Mouse (Mus musculus) G1E (cell line): ENCODE data around the gene Btbd7. TPM values are rescaled to one million over a fixed set of nuclear protein-coding genes. Genes with fewer than 3 reads are reported as not detected.

Experiments used
- ATAC-seq: 2 replicates; pipeline ENCODE4 v1.8.0; 2016; ENCODE audit warnings: mild to moderate bottlenecking; ENCODE audit not compliant: insufficient number of reproducible peaks, poor library complexity, low FRiP score, severe bottlenecking; ENCODE audit errors: extremely low read depth
- DNase-seq: peaks from one replicate; pipeline ENCODE4 v3.0.0; 2012; ENCODE audit warnings: low spot score
- H3K27me3 ChIP-seq: 2 replicates; pipeline ENCODE4 v1.6.1; 2012; ENCODE audit warnings: mild to moderate bottlenecking, low read length, inconsistent platforms; ENCODE audit not compliant: insufficient read depth
- H3K36me3 ChIP-seq: replicated peaks from 2 replicates; pipeline ENCODE3; 2012; ENCODE audit warnings: mild to moderate bottlenecking, inconsistent platforms
- H3K4me1 ChIP-seq: 2 replicates; pipeline ENCODE4 v1.6.1; 2012; ENCODE audit warnings: low read depth, low read length, inconsistent platforms, mixed read lengths; ENCODE audit not compliant: insufficient read depth
- H3K4me3 ChIP-seq: 2 replicates; pipeline ENCODE4 v1.5.1; 2012; ENCODE audit warnings: low read depth, mild to moderate bottlenecking, inconsistent platforms, low read length, moderate library complexity, mixed read lengths
- H3K9me3 ChIP-seq: replicated peaks from 2 replicates; pipeline ENCODE4 v1.6.1; 2012; ENCODE audit warnings: inconsistent platforms
- CTCF ChIP-seq: IDR thresholded peaks from 2 replicates; pipeline ENCODE4 v1.5.1; 2012; ENCODE audit warnings: low read depth, low read length, inconsistent platforms, mixed read lengths
- GATA1 ChIP-seq: IDR thresholded peaks from 2 replicates; pipeline ENCODE4 v1.6.1; 2012; ENCODE audit warnings: borderline replicate concordance, low read length, inconsistent platforms, mixed read lengths
- GATA2 ChIP-seq: IDR thresholded peaks from 2 replicates; pipeline ENCODE4 v1.6.1; 2012; ENCODE audit warnings: low read depth, low read length, inconsistent platforms, borderline replicate concordance
- POLR2AphosphoS5 ChIP-seq: IDR thresholded peaks from 2 replicates; pipeline ENCODE4 v1.6.1; 2012; ENCODE audit warnings: low read depth, low read length, inconsistent platforms; ENCODE audit not compliant: insufficient replicate concordance
- TAL1 ChIP-seq: conservative IDR thresholded peaks from 2 replicates; pipeline ENCODE4 v1.6.1; 2012; ENCODE audit warnings: low read depth, low read length, inconsistent platforms, mixed read lengths
- polyA plus RNA-seq: library from polyadenylated mRNA; stranded (reverse); fragments of >175 nt; gene quantifications from 2 replicates; pipeline ENCODE4 v1.2.3, GENCODE M21; 2012
- total RNA-seq, 2 experiments: library from RNA; stranded (forward) in 1 of 2; stranded (reverse) in 1 of 2; fragments of 200-1000 nt in 1 of 2; fragments of >200 nt in 1 of 2; fragmentation: Nextera tagmentation in 1 of 2; gene quantifications; 2 replicates each; pipeline ENCODE4 v1.2.3; 2014 to 2017

Btbd7 gene
- total and polyA plus RNA-seq, 3 experiments = 3.4 to 55.8 (median 39.9) TPM

DNA sequence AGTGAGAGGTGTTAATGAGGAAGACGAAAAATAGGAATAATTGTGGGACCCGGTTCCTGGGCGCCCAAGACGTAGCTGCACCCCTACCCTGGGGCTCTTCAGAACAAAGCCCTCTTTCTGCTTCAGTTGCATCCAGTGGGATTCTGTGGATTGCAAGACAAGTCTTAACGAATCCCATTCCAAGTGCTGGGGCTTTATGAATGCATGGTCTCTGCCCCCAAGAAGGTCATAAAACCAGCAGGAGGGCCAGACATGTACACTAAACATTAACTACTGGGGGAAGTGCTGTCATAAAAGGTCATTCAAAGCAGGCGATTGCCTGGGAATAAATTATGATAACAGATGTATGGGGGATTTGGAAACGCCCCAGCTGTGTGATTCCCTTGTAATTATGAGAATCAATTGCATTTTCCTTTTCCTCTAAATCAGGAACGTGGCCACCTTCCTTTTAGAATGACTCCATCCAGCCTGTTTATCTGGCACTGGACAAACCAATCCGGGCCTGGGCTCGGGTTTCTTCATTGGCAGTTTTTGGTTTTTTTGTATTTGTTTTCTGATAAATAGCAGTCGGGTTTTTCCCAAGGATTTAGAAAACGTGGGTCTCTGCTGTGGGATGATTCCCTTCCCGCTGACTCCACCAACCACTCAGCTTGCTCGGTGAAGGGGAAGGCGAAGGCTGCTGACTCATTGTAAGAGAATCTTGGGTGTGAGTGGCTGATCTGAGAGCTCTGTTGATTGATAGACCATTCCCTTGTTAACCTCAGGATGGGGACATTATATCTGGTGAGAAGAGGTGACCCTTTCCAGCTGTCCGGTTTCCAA lies 147.3 kb downstream of the Btbd7 start:
- Histone ChIP-seq H3K36me3 (peaks cover 5% of the 10 kb centered on the region), H3K9me3 (no peaks in the 10 kb centered on the region), H3K4me3 (no peak overlapping the region; the same call in 1 of the 2 replicates), H3K27me3 (no peaks in the 10 kb centered on the region; the same call in 1 of the 2 replicates), H3K4me1 (peaks cover 25% of the 10 kb centered on the region)
- no peak for DNase-seq
- TF ChIP-seq POLR2AphosphoS5 = no peak
- no peak for TF ChIP-seq GATA1
- no peak for TF ChIP-seq CTCF
- no peak for TF ChIP-seq GATA2
- no peak for TF ChIP-seq TAL1
- no peak for ATAC-seq

Other genes starting within 250 kb of the Btbd7 start
- gene Itpk1, start 173.5 kb downstream of the Btbd7 start, total RNA-seq (2014; fragmentation: Nextera tagmentation) = 2.5 and 4.4 TPM in 2 replicates
- 2.7 and 3.0 TPM in 2 replicates for gene Itpk1, start 173.5 kb downstream of the Btbd7 start, total RNA-seq (2017)
- 4.6 and 6.4 TPM in 2 replicates for gene Itpk1, start 173.5 kb downstream of the Btbd7 start, polyA plus RNA-seq
- 36.0 and 41.9 TPM in 2 replicates for gene Moap1, start 134.8 kb downstream of the Btbd7 start, total RNA-seq (2014; fragmentation: Nextera tagmentation)
- 16.3 and 22.3 TPM in 2 replicates for gene Moap1, start 134.8 kb downstream of the Btbd7 start, total RNA-seq (2017)
- gene Moap1, start 134.8 kb downstream of the Btbd7 start, polyA plus RNA-seq = 2.7 and 3.6 TPM in 2 replicates
- gene Tmem251, start 134.7 kb downstream of the Btbd7 start, total RNA-seq (2014; fragmentation: Nextera tagmentation) = 5.1 and 8.8 TPM in 2 replicates
- gene Tmem251, start 134.7 kb downstream of the Btbd7 start, total RNA-seq (2017) = 22.6 TPM in 2 replicates
- gene Tmem251, start 134.7 kb downstream of the Btbd7 start, polyA plus RNA-seq = 2.3 and 3.2 TPM in 2 replicates
- gene Gm28051, start 120.7 kb downstream of the Btbd7 start, total RNA-seq (2014; fragmentation: Nextera tagmentation) = not detected in 2 replicates
- gene Gm28051, start 120.7 kb downstream of the Btbd7 start, total RNA-seq (2017) = 0.87 TPM in 1 of 2 replicates, not detected in the other
- 6.0 and 9.1 TPM in 2 replicates for gene Gm28051, start 120.7 kb downstream of the Btbd7 start, polyA plus RNA-seq
- gene Gon7, start 120.7 kb downstream of the Btbd7 start, total RNA-seq (2014; fragmentation: Nextera tagmentation) = 35.2 and 41.2 TPM in 2 replicates
- 60.8 and 61.5 TPM in 2 replicates for gene Gon7, start 120.7 kb downstream of the Btbd7 start, total RNA-seq (2017)
- 19.4 and 22.7 TPM in 2 replicates for gene Gon7, start 120.7 kb downstream of the Btbd7 start, polyA plus RNA-seq
- gene Ubr7, start 120.5 kb downstream of the Btbd7 start, total RNA-seq (2014; fragmentation: Nextera tagmentation) = 71.7 and 76.6 TPM in 2 replicates
- gene Ubr7, start 120.5 kb downstream of the Btbd7 start, total RNA-seq (2017) = 149 and 165 TPM in 2 replicates
- gene Ubr7, start 120.5 kb downstream of the Btbd7 start, polyA plus RNA-seq = 51.1 and 53.8 TPM in 2 replicates
- 17.5 and 17.6 TPM in 2 replicates for gene Gm20604, start 119.8 kb downstream of the Btbd7 start, total RNA-seq (2014; fragmentation: Nextera tagmentation)
- 13.9 TPM in 2 replicates for gene Gm20604, start 119.8 kb downstream of the Btbd7 start, total RNA-seq (2017)
- gene Gm20604, start 119.8 kb downstream of the Btbd7 start, polyA plus RNA-seq = 3.9 and 4.4 TPM in 2 replicates
- not detected in 2 replicates for gene Cox8c, start 20.8 kb upstream of the Btbd7 start, total RNA-seq (2014; fragmentation: Nextera tagmentation)
- not detected in 2 replicates for gene Cox8c, start 20.8 kb upstream of the Btbd7 start, total RNA-seq (2017)
- gene Cox8c, start 20.8 kb upstream of the Btbd7 start, polyA plus RNA-seq = not detected in 2 replicates
- not detected in 2 replicates for gene Unc79, start 70.4 kb upstream of the Btbd7 start, total RNA-seq (2014; fragmentation: Nextera tagmentation)
- 0.12 and 0.33 TPM in 2 replicates for gene Unc79, start 70.4 kb upstream of the Btbd7 start, total RNA-seq (2017)
- gene Unc79, start 70.4 kb upstream of the Btbd7 start, polyA plus RNA-seq = not detected in 2 replicates